Mouse (Mus musculus) embryonic fibroblast, embryonic 13.5 days (primary cell): ENCODE results near the gene Ccdc71. TPM values are rescaled to one million over a fixed set of nuclear protein-coding genes. Genes with fewer than 3 reads are reported as not detected.
A peak's percentile ranks its signal among the peaks of the same experiment; 100 is the strongest.

Source experiments
- H3K27ac ChIP-seq: 2 replicates; pipeline ENCODE4 v1.5.1; 2012; ENCODE audit warnings: low read length, control low read depth, inconsistent platforms; ENCODE audit not compliant: insufficient read depth
- H3K4me1 ChIP-seq: 2 replicates; pipeline ENCODE4 v1.6.1; 2011; ENCODE audit warnings: low read length; ENCODE audit not compliant: control insufficient read depth, insufficient read depth
- H3K4me3 ChIP-seq: 2 replicates; pipeline ENCODE4 v1.5.1; 2011; ENCODE audit warnings: mild to moderate bottlenecking, control low read depth, low read length; ENCODE audit not compliant: insufficient read depth
- CTCF ChIP-seq: IDR thresholded peaks from 2 replicates; pipeline ENCODE4 v1.5.1; 2011; ENCODE audit warnings: mild to moderate bottlenecking, control low read depth, low read length, moderate library complexity, borderline replicate concordance; ENCODE audit not compliant: insufficient read depth
- POLR2A ChIP-seq: IDR thresholded peaks from 2 replicates; pipeline ENCODE4 v1.6.1; 2011; ENCODE audit warnings: low read depth, mild to moderate bottlenecking, control low read depth, low read length, moderate library complexity
- polyA plus RNA-seq: library from polyadenylated mRNA; stranded (reverse); fragments of >200 nt; gene quantifications from 2 replicates; pipeline ENCODE4 v1.2.4, GENCODE M21; 2011; ENCODE audit warnings: low read depth; ENCODE audit not compliant: missing spikeins, insufficient read length

The Ccdc71 gene
- polyA plus RNA-seq, 1 experiment: 19.8 TPM

DNA sequence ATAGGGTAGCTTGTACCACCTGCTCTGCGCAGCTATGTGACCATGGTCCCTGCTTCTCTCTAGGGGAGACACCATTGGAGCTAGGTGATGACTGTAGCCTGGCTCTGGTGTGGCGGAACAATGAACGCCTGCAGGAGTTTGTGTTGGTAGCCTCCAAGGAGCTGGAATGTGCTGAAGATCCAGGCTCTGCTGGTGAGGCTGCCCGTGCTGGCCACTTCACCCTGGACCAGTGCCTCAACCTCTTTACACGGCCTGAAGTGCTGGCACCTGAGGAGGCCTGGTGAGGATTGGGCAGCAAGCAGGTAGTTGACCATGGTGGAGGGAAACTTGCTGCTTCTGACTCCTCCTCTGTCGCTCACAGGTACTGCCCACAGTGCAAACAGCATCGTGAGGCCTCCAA lies 38.9 kb downstream of the Ccdc71 start:
- TF ChIP-seq CTCF (no peak), POLR2A (no peak)

DNA sequence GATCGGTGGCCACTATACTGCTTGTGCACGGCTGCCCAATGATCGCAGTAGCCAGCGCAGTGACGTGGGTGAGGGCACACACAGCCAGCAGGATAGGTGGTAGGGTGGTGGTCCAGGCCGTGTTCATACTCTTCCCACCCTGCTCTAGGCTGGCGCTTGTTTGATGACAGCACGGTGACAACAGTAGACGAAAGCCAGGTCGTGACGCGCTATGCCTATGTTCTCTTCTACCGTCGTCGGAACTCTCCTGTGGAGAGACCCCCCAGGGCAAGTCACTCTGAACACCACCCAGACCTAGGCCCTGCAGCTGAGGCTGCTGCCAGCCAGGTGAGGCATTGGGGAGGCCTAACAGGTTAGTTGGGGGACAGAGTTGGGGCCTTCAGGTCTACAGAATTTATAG lies 39.6 kb downstream of the Ccdc71 start:
- Histone ChIP-seq H3K4me1 (no peaks in the 10 kb centered on the region), H3K4me3 (no peak overlapping the region), H3K27ac (no peak overlapping the region)
- TF ChIP-seq POLR2A (no peak), CTCF (no peak)

More for the DNA sequence above, 38.9 kb downstream of the Ccdc71 start:
- no peak overlapping the region for H3K27ac ChIP-seq
- no peak overlapping the region for H3K4me3 ChIP-seq
- no peaks in the 10 kb centered on the region for H3K4me1 ChIP-seq

DNA sequence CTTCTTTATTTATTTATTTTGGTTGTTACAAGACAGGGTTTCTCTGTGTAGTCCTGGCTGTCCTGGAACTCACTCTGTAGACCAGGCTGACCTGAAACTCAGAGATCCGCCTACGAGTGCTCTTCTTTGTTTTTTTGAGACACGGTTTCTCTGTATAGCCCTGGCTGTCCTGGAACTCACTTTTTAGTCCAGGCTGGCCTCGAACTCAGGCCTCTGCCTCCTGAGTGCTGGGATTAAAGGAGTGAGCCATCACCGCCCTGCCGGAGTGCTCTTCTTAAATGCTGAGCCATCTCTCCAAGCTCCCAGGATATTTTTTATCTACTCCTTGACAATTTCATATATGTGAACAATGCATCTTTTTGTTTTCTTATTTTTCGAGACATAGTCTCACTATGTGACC lies 46.6 kb downstream of the Ccdc71 start:
- Histone ChIP-seq H3K4me3 (0 out of 2 replicates have a peak overlapping the region, but pooled peaks have one; percentile 65), H3K27ac (no peak overlapping the region), H3K4me1 (peaks cover 5% of the 10 kb centered on the region)
- TF ChIP-seq POLR2A (no peak), CTCF (no peak)

DNA sequence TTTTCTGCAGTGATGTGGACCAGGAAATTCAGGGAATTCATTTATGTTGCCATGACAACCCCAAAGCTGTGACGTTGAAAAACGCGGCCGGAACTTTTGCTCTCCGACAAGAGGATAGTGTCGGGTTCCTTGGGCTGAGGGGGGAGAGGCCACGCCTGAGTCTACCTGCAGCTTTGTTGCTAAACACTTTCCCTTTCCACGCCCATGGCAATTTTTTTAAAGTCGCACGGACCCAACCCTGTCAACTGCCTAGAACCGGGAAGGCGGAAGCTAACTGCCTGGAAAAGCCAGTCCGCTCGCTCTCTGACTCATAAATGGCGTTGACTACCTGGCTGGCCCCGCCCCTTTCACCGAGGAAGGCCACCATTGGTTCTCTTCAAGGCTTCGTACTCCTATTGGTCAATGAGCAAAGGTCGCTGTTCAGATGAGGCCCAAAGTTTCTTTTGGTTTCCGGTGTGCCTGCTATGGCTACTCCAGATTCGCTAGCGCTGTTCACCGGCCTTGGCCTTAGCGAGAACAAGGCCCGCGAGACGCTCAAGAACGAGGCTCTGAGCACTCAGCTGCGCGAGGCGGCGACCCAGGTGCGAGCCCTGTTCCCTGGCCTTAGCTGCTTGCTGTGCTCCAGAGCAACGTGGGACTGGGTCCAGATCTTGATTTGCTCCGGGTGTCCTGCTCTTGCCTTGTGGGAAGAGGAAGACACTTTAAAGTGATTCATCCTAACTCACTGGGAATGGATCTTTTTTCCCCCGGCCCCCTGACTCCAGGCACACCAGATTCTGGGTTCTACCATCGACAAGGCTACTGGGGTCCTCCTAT lies 47.5 kb downstream of the Ccdc71 start, which contains the start of gene Qars:
Qars (plus strand) TSS at position 88 of the 816 bp plus-strand sequence.
- peak within 1 kb of the TSS; percentile 65 for H3K4me3 ChIP-seq
- peak; percentile 87 for TF ChIP-seq POLR2A
- TF ChIP-seq CTCF: no peak
- peak within 1 kb of the TSS; percentile 49 for H3K27ac ChIP-seq
- H3K4me1 ChIP-seq: peaks cover 5% of the 10 kb centered on the region

DNA sequence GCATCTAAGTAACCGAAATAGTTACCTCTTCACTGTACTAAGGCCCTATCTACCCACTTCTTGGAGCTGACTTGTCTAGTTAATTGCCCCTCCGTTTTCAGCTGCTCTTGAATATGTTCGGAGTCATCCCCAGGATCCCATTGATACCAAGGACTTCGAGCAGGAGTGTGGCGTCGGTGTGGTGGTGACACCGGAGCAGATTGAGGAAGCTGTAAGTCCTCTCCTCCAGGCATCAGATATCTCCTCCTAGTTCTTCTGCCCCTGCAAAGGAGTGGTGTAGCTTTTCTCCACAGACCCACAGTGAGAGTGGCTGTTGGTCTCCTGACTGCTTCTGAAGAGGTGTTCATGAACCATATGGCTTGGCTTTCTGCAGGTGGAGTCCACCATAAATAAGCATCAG lies 48.4 kb downstream of the Ccdc71 start:
- no peak for TF ChIP-seq POLR2A
- no peak for TF ChIP-seq CTCF
- Histone ChIP-seq H3K27ac (no peak overlapping the region), H3K4me1 (peaks cover 5% of the 10 kb centered on the region)

More for the DNA sequence above, 48.4 kb downstream of the Ccdc71 start:
- H3K4me3 ChIP-seq: peak overlapping the region; percentile 65

Other genes starting within 250 kb of the Ccdc71 start
- 102 and 109 TPM in 2 replicates for gene Dag1, start 196.6 kb upstream of the Ccdc71 start, polyA plus RNA-seq
- 36.5 and 49.6 TPM in 2 replicates for gene Nicn1, start 170.1 kb upstream of the Ccdc71 start, polyA plus RNA-seq
- 2.6 and 3.7 TPM in 2 replicates for gene Amt, start 163.7 kb upstream of the Ccdc71 start, polyA plus RNA-seq
- gene Rhoa, start 154.4 kb upstream of the Ccdc71 start, polyA plus RNA-seq: 575 and 590 TPM in 2 replicates
- gene Tcta, start 154.4 kb upstream of the Ccdc71 start, polyA plus RNA-seq: 22.9 and 24.5 TPM in 2 replicates
- gene Gpx1, start 121.6 kb upstream of the Ccdc71 start, polyA plus RNA-seq: 328 and 399 TPM in 2 replicates
- 93.4 and 102 TPM in 2 replicates for gene Usp4, start 112.7 kb upstream of the Ccdc71 start, polyA plus RNA-seq
- gene 1700102P08Rik, start 67.7 kb upstream of the Ccdc71 start, polyA plus RNA-seq: 0.63 TPM in 1 of 2 replicates, not detected in the other
- 0.22 TPM in 1 of 2 replicates, not detected in the other for gene Ccdc36, start 32.0 kb upstream of the Ccdc71 start, polyA plus RNA-seq
- not detected in 2 replicates for gene BC048562, start 24.0 kb upstream of the Ccdc71 start, polyA plus RNA-seq
- 6.5 and 8.3 TPM in 2 replicates for gene Klhdc8b, start 1.1 kb downstream of the Ccdc71 start, polyA plus RNA-seq
- gene Lamb2, start 19.2 kb downstream of the Ccdc71 start, polyA plus RNA-seq: 118 and 152 TPM in 2 replicates
- 77.0 and 80.7 TPM in 2 replicates for gene Usp19, start 30.1 kb downstream of the Ccdc71 start, polyA plus RNA-seq
- gene Qars, start 47.2 kb downstream of the Ccdc71 start, polyA plus RNA-seq: 261 and 263 TPM in 2 replicates
- 113 and 133 TPM in 2 replicates for gene Qrich1, start 56.3 kb downstream of the Ccdc71 start, polyA plus RNA-seq
- gene Impdh2, start 99.8 kb downstream of the Ccdc71 start, polyA plus RNA-seq: 176 and 180 TPM in 2 replicates
- 19.5 and 25.5 TPM in 2 replicates for gene Ndufaf3, start 106.9 kb downstream of the Ccdc71 start, polyA plus RNA-seq
- gene Dalrd3, start 109.4 kb downstream of the Ccdc71 start, polyA plus RNA-seq: 29.2 and 38.2 TPM in 2 replicates
- gene Wdr6, start 118.2 kb downstream of the Ccdc71 start, polyA plus RNA-seq: 40.4 and 42.8 TPM in 2 replicates
- 3.4 and 4.8 TPM in 2 replicates for gene P4htm, start 137.1 kb downstream of the Ccdc71 start, polyA plus RNA-seq
- gene Arih2, start 188.9 kb downstream of the Ccdc71 start, polyA plus RNA-seq: 65.9 and 73.9 TPM in 2 replicates
- 35.0 and 36.6 TPM in 2 replicates for gene Slc25a20, start 201.6 kb downstream of the Ccdc71 start, polyA plus RNA-seq
- gene Prkar2a, start 228.8 kb downstream of the Ccdc71 start, polyA plus RNA-seq: 61.9 and 78.8 TPM in 2 replicates